Mouse (Mus musculus) brain, embryonic 14.5 days (tissue): Measurements from ENCODE around the gene Olfr186. TPM values are rescaled to one million over a fixed set of nuclear protein-coding genes. Genes with fewer than 3 reads are reported as not detected.
"Not testable (repeated sequence)": the region's sequence is repeated elsewhere in the genome, so short reads cannot be mapped to it uniquely, and the experiment has no call there.

Experiments
- DNase-seq: peaks from one replicate; pipeline ENCODE4 v3.0.0-alpha.2; 2011; ENCODE audit warnings: low read depth
- CTCF ChIP-seq: fragments of 200-500 bp; IDR thresholded peaks from 2 replicates; pipeline ENCODE4 v1.5.1; 2012; ENCODE audit warnings: inconsistent platforms, mild to moderate bottlenecking, moderate library complexity, borderline replicate concordance; ENCODE audit not compliant: insufficient read depth, insufficient read length; ENCODE audit errors: extremely low read depth
- POLR2A ChIP-seq: fragments of 200-500 bp; IDR thresholded peaks from 2 replicates; pipeline ENCODE4 v1.6.1; 2012; ENCODE audit warnings: mild to moderate bottlenecking, inconsistent platforms, borderline replicate concordance; ENCODE audit not compliant: poor library complexity, insufficient read depth, insufficient read length, severe bottlenecking; ENCODE audit errors: extremely low read depth
- polyA plus RNA-seq: library from polyadenylated mRNA; depleted of rRNA; stranded (reverse); fragments of >200 nt; gene quantifications from 2 replicates; pipeline ENCODE4 v1.2.3, GENCODE M21; 2012; rRNA removed

Olfr186 gene
- not detected in 2 replicates for polyA plus RNA-seq

DNA sequence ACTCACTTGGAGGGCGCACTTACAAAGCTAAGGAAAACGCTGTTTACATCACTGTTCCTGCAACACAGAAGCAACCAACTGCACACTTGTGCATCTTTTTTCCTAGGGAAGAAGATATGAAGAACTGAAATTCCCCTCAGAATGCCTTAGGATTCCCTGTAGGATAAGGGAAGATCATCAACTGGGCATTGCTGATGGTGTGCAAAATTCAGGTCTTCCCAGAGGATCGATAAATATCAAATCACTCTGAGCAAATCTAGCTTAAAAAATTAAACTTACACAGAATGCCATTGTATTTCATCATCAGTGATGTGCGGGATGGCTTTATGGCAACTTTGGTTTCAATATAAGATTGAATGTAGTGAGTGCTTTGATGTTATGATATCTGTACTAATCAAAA lies at the start of gene Olfr186:
Gene Olfr186, minus strand, starts transcription at position 101 of the 400 bp plus-strand sequence.
- TF ChIP-seq POLR2A (no peak), CTCF (no peak)
- DNase-seq = no peak

DNA sequence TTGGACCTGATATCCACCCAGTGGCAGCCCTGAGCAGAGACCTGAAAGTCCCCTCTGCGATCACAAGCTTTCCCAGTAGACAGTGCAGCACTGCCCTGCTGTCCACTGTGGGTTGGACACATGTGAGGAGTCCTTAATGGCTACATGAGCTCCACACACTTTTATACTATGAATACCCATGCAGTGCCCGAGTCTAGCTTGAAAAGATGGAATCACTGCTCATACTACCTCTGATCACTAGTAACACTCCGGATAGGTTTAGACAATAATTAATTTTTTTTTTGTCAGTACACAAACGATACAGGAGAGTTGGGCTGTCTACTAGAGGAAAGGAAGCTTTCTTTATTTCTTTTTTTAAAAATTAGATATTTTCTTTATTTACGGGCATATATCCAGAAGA lies 47.8 kb upstream of the Olfr186 start, which contains the start of gene Olfr190:
Gene Olfr190, minus strand, starts transcription at position 101 of the 400 bp plus-strand sequence.
- no peak for DNase-seq
- TF ChIP-seq POLR2A (no peak), CTCF (no peak)

DNA sequence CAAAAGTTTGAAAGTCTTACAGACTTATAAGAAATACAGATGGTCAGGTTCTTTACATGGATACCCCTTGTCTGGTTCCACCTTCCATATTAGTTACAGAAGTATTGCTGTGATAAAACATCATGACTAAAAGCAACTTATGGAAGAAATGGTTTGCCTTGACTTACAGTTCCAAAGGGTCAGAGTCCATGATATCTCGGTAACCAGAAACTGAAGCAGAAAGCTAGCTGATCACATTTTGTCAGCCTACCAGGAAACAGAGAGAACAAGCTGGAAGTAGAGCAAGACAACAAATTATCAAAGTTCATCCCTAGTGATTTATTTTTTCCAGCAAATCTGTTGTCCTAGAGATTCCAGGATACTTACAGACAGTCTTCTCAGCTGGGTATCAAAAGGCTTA lies 43.4 kb upstream of the Olfr186 start:
- TF ChIP-seq POLR2A = no peak
- TF ChIP-seq CTCF = no peak
- no peak for DNase-seq

DNA sequence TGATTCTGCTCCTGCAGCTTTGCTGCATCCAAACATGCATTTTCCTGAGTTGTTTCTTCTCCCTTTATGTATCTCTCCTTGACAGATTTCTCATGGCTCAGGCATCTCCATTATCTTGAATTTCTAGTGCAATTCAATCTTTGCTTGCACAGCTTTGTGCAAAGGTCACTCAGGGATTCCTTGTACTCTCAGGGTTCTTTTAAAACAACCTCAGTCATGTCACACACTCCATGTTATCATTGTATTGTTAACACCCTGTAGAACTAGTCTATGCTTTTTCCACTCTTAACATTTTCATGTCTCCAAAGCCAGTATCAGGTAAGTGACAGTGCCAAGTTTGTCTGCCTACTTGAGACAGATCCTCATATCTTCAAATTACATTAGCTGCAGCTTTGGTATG lies 41.7 kb upstream of the Olfr186 start:
- no peak for DNase-seq
- TF ChIP-seq CTCF (no peak), POLR2A (no peak)

GRCm38 (mm10) chr16:59062411-59062810 lies 32.3 kb upstream of the Olfr186 start:
- not testable (repeated sequence) for DNase-seq

GRCm38 (mm10) chr16:59049286-59049685 lies 19.2 kb upstream of the Olfr186 start:
- DNase-seq = not testable (repeated sequence)

GRCm38 (mm10) chr16:59048860-59049259 lies 18.8 kb upstream of the Olfr186 start:
- TF ChIP-seq POLR2A (no peak), CTCF (no peak)
- DNase-seq = no peak

- DNase-seq = no peak
- TF ChIP-seq CTCF (no peak), POLR2A (no peak)
Measured at GRCm38 (mm10) chr16:59047579-59047978, 17.5 kb upstream of the Olfr186 start.

- TF ChIP-seq POLR2A (no peak), CTCF (no peak)
- no peak for DNase-seq
Measured at GRCm38 (mm10) chr16:59045835-59046234, 15.7 kb upstream of the Olfr186 start.

DNA sequence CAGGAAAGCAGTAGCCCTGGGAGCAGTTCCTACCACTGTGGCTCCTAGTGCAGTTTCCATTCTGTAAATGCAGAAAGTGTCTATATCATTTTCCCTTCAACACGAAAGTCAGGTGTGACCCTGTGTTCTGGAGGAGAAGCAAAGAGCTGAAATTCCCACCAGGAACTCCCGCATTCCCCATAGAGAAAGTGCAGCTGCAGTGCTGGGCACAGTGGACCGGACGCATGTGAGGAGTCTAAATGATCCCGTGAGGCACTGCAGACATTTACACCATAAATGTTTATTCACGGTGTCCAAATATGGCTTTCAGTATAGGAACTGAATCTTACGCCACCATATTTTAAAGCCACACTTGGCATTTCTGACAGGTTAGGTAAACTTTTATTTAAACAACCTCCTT lies 9.6 kb upstream of the Olfr186 start, which contains the start of gene Olfr187:
Gene Olfr187, minus strand, starts transcription at position 58 of the 400 bp plus-strand sequence.
- DNase-seq = no peak
- TF ChIP-seq POLR2A (no peak), CTCF (no peak)

DNA sequence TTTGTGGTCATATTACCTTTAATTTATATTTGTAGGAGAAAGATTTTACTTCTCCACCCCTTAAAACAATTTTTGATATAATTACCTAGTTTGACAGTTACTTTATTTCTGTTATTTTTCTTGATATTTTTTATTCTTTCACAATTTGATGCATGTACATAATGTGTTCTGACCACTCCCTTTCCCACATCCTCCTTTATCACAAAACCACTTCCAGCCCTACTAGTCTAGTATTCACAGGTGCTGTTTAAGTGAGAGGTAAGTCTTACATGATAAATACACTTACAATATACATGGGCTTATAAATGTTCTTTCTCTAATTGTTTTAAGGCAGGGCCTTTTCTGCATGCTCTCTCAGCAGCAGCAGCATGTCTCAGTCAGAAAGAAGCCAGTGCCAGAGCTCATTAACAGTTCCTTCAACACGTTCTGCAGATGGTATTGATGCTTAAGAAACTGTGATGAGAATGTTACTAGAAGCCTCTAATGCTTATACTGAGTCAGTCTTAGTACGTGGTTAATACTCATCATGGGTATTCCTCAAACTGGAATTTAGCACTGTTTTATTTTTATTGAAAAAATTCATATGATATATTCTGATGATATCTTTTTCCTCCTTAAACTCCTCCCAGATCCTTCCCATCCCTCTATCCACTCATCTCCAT lies 16.6 kb downstream of the Olfr186 start:
- DNase-seq = peak; percentile 27
- TF ChIP-seq CTCF (no peak), POLR2A (no peak)

DNA sequence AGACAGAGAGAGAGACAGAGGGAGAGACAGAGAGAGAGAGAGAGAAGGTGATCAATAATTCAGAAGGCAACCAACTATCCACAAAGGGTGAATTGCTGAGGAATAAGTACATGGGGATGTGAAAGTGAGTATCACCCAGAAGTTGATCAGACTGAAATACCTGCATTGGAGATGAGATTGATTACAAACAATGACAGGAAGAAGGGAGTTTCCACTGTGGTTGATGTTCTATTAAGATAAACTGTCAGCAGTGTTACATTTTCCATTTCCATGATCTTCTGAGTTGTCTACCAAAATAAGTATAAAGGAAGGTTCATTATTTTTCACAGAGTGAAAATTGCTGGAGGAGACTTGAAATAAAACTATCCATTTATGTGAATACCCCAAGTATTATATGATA lies 22.9 kb downstream of the Olfr186 start:
- no peak for TF ChIP-seq CTCF
- TF ChIP-seq POLR2A = no peak

More for the DNA sequence above, 22.9 kb downstream of the Olfr186 start:
- no peak for DNase-seq
